Mouse (Mus musculus) splenic B cell, adult 2 months (primary cell): ENCODE data around the gene Grip1.

Source experiments
- DNase-seq: peaks from one replicate; pipeline ENCODE4 v3.0.0-alpha.2; 2011; ENCODE audit warnings: low read depth, low spot score
- H3K27me3 ChIP-seq: 2 replicates; pipeline ENCODE4 v1.6.1; 2012; ENCODE audit warnings: mild to moderate bottlenecking, low read length, moderate library complexity, mixed read lengths; ENCODE audit not compliant: control insufficient read depth, poor library complexity, insufficient read depth, severe bottlenecking
- H3K36me3 ChIP-seq: 2 replicates; pipeline ENCODE4 v1.6.1; 2012; ENCODE audit warnings: mild to moderate bottlenecking, low read length, moderate library complexity, mixed read lengths; ENCODE audit not compliant: control insufficient read depth, poor library complexity, insufficient read depth, severe bottlenecking

Gene Grip1

DNA sequence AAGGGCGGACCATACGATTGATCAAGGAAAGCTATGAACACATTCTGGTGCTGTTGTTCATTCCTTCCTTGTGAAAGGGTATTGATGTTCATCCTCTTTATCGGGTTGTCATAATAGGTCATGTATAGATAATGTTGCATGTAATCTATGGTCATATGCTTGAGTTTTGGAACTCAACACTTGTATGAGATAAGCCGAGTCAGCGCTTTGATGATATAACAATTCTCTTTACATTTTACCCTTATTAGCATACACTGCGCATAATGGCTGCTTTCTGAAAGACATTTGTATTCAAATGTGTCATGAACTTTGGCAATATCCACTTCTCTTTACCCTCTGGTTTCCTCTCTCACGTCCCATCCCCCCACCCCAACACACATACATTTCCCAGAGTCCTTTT is 111.2 kb downstream of the Grip1 start:
- Histone ChIP-seq H3K36me3 (no peaks in the 10 kb centered on the region), H3K27me3 (no peaks in the 10 kb centered on the region)
- no peak for DNase-seq

DNA sequence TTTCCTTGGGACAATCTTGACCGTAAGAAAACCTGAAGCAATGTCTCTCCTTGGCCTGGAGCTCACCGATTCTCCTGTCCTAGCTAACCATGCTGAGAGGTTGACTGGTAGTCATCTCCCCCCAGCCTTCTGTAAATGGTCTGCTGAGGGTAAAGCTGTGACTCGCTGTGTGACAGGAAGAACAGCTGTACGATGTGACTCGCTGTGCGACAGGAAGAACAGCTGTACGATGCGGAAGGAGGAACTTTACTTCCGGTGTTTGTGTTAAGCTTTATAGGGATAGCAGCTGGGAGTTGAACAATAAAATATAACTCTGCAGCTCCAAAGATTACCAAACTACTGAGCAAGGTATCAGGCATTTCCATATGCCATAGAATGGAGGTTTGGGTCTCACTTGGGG is 119.5 kb downstream of the Grip1 start:
- DNase-seq, result no peak
- Histone ChIP-seq H3K36me3 (no peaks in the 10 kb centered on the region), H3K27me3 (no peaks in the 10 kb centered on the region)

DNA sequence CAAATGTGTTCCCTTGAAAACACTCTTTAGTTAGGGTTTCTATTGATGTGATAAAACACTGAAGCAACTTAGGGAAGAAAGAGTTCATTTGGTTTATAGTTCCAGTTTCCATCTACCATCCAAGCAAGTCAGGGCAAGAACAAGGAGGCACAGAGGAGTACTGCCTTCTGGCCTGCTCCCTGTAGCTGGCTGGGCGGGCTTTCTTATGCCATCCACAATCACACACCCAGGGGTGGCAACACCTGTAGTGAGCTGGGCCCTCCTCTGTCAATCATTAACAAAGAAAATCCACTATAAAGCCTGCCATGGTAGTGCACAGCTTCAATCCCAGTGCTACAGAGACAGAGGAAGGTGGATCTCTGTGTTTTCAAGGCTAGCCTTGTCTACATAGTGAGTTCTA is 122.2 kb downstream of the Grip1 start:
- no peak for DNase-seq
- Histone ChIP-seq H3K36me3 (no peaks in the 10 kb centered on the region), H3K27me3 (no peaks in the 10 kb centered on the region)

GRCm38 (mm10) chr10:119580024-119580423 is 126.4 kb downstream of the Grip1 start:
- no peaks in the 10 kb centered on the region for H3K36me3 ChIP-seq
- no peaks in the 10 kb centered on the region for H3K27me3 ChIP-seq
- DNase-seq, result no peak

DNA sequence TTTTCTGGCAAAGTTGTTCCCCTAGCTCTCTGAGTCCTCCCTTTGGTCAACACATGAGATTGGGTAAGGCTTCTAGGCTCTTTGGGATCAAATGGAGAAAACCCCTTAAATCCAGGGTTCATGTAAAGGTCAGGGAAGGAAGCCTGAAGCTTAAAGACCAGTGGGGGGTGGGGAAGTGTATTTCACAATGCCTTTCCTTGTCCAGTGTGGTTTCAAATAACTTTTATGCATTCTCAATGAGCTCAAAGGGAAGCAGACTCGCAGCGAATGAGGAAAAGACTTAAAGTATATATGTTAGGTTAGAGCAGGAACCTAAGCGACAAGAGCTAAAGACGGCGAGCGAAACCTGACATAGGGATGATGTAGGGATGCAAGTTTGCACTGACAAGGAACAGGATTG is 131.0 kb downstream of the Grip1 start:
- Histone ChIP-seq H3K27me3 (no peaks in the 10 kb centered on the region), H3K36me3 (no peaks in the 10 kb centered on the region)
- no peak for DNase-seq

DNA sequence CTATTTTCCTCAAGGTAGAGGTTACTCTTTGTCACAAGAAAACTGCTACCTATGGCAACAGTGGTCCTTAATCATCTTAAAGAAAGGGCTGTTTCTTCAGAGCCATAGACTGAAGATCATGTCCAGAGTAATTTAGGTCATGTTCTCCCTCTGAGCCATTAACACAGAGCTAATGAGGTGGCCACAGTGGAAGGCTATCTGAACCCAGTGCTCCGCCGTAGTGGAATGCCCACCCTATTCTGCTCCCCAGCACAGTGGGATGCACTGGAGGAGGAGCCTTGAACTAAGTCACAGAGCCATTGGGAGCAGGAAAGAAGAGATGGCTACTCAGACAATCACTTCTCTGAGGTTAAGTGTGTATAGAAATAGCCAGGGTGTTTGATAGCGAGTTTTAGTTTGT is 133.3 kb downstream of the Grip1 start:
- no peaks in the 10 kb centered on the region for H3K27me3 ChIP-seq
- no peaks in the 10 kb centered on the region for H3K36me3 ChIP-seq
- no peak for DNase-seq

- Histone ChIP-seq H3K27me3 (no peaks in the 10 kb centered on the region), H3K36me3 (no peaks in the 10 kb centered on the region)
- DNase-seq, result no peak
Observed at GRCm38 (mm10) chr10:119596822-119597221, 143.2 kb downstream of the Grip1 start.

- H3K27me3 ChIP-seq, result no peaks in the 10 kb centered on the region
- DNase-seq, result no peak
- no peaks in the 10 kb centered on the region for H3K36me3 ChIP-seq
Observed at GRCm38 (mm10) chr10:119607501-119607900, 153.9 kb downstream of the Grip1 start.

- no peaks in the 10 kb centered on the region for H3K36me3 ChIP-seq
- DNase-seq, result no peak
- H3K27me3 ChIP-seq, result no peaks in the 10 kb centered on the region
Observed at GRCm38 (mm10) chr10:119608998-119609397, 155.4 kb downstream of the Grip1 start.

GRCm38 (mm10) chr10:119610279-119610895 is 156.8 kb downstream of the Grip1 start:
- H3K36me3 ChIP-seq, result no peaks in the 10 kb centered on the region
- no peaks in the 10 kb centered on the region for H3K27me3 ChIP-seq
- peak; percentile 42 for DNase-seq

- DNase-seq, result no peak
- Histone ChIP-seq H3K36me3 (no peaks in the 10 kb centered on the region), H3K27me3 (no peaks in the 10 kb centered on the region)
Observed at GRCm38 (mm10) chr10:119612034-119612433, 158.4 kb downstream of the Grip1 start.

DNA sequence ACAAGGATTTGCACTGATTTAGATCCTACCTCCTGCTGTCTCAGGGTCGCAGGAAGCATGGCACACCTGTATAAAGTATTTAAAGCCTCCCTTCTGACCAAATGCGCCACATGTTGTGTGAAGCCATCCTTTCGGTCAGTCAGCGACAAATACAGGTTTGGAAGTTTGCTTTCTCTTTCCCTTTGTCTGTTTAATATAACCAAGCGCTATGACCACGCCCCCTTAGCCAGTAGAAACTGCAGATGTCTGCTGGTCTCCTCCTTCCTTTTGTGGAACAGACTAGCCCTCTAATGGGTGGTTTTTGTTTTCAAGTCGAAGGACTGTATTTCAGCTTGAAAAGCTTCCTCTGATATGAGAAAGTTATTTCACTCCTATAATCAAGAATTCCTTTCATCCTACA is 161.1 kb downstream of the Grip1 start:
- Histone ChIP-seq H3K27me3 (no peaks in the 10 kb centered on the region), H3K36me3 (no peaks in the 10 kb centered on the region)
- DNase-seq, result peak; percentile 2

- H3K36me3 ChIP-seq, result no peaks in the 10 kb centered on the region
- no peak for DNase-seq
- H3K27me3 ChIP-seq, result no peaks in the 10 kb centered on the region
Observed at GRCm38 (mm10) chr10:119615240-119615885, 161.7 kb downstream of the Grip1 start.

DNA sequence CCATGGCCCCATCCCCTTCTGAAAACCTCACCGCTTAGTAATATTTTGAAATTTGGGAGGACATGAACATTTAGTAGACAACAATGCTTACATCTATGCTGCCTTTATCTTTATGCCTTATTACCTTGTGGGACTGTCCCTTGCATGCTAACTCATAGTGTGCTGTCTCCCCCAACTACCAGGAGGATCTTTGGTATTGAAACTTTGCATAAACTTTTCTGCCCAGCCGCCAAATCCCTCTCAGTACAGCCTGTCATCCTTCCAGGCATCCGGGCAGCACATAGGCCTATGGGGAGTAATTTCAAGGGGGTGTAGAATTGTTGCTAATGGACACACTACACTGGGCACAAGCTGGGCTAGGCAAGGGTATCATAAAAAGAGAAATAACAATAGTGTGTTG is 162.4 kb downstream of the Grip1 start:
- no peak for DNase-seq
- Histone ChIP-seq H3K36me3 (no peaks in the 10 kb centered on the region), H3K27me3 (no peaks in the 10 kb centered on the region)

DNA sequence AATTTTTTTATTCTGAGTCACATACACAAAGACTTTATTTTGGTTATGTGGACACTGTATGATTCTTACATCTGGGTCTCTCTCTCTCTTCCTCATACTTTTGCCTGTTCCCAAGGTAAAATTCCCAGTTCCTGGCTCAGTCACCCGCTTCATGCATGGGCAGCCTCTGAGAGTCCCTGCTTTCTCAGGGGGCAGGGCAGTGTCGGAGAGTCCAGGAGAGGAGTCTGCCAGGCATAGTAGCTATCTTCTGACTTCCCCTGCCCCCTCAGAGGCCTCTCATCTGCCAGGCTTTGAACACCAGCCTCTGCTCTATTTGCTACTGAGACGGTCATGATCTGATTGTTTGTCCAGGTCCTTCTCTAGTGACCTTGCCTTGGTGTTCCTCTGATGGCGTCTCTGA is 175.0 kb downstream of the Grip1 start:
- H3K36me3 ChIP-seq, result no peaks in the 10 kb centered on the region
- DNase-seq, result no peak
- no peaks in the 10 kb centered on the region for H3K27me3 ChIP-seq

DNA sequence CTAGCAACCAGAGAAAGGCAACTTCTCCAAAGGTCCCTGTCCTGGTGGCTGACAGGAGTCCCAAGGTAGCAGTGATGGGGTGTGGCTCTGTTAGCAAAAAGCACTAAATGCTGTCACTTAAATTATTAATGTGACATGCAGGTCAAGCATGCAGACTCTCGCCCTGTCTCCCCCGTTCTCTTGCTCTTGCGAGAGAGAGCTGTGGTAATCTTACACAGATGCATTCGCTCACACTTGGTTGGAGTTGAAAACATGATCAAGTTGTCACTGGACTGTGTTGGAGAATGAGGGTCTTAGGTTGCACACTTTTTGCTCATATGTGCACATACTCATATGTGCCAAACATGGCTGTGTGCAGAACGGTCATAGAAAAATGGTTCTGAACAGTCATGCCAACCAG is 176.8 kb downstream of the Grip1 start:
- Histone ChIP-seq H3K27me3 (no peaks in the 10 kb centered on the region), H3K36me3 (no peaks in the 10 kb centered on the region)
- DNase-seq, result no peak
